Mouse (Mus musculus) spleen, adult 10 weeks (tissue): Measurements from ENCODE around the gene Cox19. TPM values are rescaled to one million over a fixed set of nuclear protein-coding genes. Genes with fewer than 3 reads are reported as not detected.

ENCODE experiments used
- polyA plus RNA-seq: library from polyadenylated mRNA; stranded (reverse); fragments of 350-450 nt; fragmentation: Illumina TruSeq; extraction: RNeasy Lipid Tissue Mini Kit (QIAGEN cat#74804); gene quantifications from one replicate; pipeline ENCODE4 v1.2.3, GENCODE M21; 2015; ENCODE audit warnings: low replicate concordance; ENCODE audit not compliant: insufficient read depth

Cox19 gene
- 20.6 TPM for polyA plus RNA-seq

DNA sequence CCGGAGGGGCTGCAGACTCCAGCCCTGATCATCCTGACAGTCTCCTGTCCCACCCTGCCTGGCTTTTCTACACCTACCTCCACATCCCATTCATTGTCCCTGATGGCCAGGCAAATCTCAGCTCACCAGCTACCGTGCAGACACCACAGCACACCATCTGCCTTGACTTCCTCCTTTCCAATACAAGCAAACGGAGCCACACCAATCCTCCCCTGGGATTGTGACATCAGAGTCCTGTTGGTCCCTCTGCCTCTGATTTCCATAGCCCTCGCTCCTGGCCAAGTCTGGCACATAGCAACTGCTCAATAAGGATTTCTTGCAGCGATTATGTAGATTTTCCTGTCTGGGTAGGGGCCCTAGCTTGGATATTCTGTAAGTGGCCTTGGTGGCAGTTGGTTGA, at the start of gene Cox19:
Cox19 (minus strand) TSS at position 285 of the 400 bp plus-strand sequence.

DNA sequence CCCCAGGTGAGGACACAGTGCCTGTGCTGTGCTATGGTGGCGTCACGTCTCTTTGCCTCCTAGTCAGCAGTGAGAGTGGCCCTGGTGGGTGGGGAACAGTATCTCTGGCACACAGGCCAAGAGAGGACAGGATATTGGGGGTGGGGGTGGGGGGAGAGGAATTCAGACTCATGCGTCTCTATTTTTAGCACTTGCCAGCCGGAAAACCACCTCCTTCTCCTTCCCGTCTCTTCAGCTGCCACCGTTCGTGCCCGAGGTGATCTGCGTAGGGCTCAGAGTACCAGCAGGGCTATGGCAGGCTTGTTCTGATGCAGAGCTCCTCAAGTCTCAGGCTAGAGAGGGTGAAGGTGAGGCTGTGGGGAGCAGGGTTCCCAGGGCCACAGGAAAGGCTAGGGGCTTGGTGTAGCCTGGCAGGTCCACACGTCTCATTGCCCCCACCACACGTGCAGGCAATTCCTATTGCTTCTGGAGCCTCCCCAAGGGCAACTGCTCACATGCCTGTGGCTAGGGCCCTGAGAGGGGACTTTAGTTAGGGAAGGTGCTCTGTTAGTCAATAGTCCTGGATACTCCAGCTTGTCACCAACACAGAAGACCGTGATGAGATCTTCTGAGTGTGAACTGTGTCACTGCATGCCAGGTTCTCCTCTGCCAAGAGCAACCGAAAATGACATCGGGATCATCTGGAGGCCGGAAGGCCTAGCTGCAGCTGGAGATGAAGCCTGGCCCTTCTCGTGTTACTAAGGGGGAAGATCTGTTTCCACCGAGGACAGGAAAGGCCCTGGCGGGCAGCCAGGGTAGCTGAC, 26.5 kb upstream of the Cox19 start, which contains the start of gene Gpr146:
Gpr146 (plus strand) TSS at position 230 of the 803 bp plus-strand sequence.

DNA sequence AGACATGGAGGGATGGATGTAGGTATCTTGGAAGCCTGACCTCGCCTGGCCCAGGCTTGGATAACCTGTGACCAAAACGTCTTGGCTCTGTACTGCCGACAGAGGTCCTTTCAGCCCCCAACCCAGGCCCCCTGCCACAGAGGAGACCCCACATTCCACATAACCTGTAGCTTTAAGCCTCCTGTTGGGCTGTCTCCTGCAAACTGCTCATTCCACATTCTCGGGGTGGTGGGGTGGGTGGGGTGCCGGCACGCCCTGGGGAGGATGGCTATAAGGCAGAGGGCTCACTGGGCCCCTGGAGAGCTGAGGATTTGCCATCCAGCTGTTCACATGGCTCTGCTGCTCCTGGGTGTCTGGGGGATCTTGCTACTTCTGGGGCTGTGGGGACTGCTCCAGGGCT, 1.1 kb upstream of the Cox19 start, which contains the start of gene Cyp2w1:
Cyp2w1 (plus strand) TSS at position 301 of the 400 bp plus-strand sequence.

DNA sequence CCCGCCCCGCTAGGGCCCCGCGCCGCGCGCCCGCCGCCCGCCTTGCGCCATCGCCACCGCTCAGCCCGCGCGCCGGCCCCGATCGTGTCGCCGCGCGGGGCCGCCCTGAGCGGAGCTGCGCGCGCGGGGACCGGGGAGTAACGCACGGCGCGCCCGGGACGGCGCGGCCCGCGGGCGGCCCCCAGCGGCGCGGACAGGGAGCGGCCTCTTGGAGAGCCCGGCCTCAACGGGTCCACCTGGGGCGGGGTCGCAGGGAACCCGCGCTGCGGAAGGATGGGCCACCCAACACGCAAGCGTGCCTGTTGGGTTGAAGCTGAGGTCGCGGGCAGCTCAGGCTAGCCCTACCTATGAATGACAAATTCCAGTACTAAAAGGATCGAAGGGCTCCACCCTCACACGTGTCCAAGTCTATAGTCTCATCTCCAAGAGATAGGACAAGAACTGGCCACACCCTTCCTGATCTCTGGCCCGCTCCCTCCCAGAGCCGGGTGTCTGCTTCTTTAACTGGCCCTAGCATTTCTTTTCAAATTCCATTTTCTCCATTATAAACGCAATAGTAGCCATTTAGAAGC, 25.7 kb downstream of the Cox19 start, which contains the start of gene Adap1:
Adap1 (minus strand) TSS at position 228 of the 572 bp plus-strand sequence.

Other genes starting within 250 kb of the Cox19 start
- 5.1 TPM for gene Prkar1b, start 201.4 kb downstream of the Cox19 start, polyA plus RNA-seq
- 4.6 TPM for gene Dnaaf5, start 201.2 kb downstream of the Cox19 start, polyA plus RNA-seq
- 34.8 TPM for gene Sun1, start 150.8 kb downstream of the Cox19 start, polyA plus RNA-seq
- gene Get4, start 99.1 kb downstream of the Cox19 start, polyA plus RNA-seq, result 30.9 TPM
- 9.5 TPM for gene Adap1, start 25.8 kb downstream of the Cox19 start, polyA plus RNA-seq
- gene Cyp2w1, start 1.2 kb upstream of the Cox19 start, polyA plus RNA-seq, result not detected
- 17.8 TPM for gene Gpr146, start 26.3 kb upstream of the Cox19 start, polyA plus RNA-seq
- gene C130050O18Rik, start 53.9 kb upstream of the Cox19 start, polyA plus RNA-seq, result 2.8 TPM
- 0.23 TPM for gene Gper1, start 71.7 kb upstream of the Cox19 start, polyA plus RNA-seq
- gene 3110082I17Rik, start 109.1 kb upstream of the Cox19 start, polyA plus RNA-seq, result 4.0 TPM
- 9.4 TPM for gene Zfand2a, start 133.1 kb upstream of the Cox19 start, polyA plus RNA-seq
- not detected for gene Uncx, start 192.1 kb upstream of the Cox19 start, polyA plus RNA-seq